Mouse (Mus musculus): ENCODE results near the gene Gm45618. TPM values are rescaled to one million over a fixed set of nuclear protein-coding genes. Genes with fewer than 3 reads are reported as not detected.

Gene Gm45618
- total RNA-seq, 2 experiments from 2014 or later = not detected

Other genes with a start within 250 kb of the Gm45618 start
- 10 to 100 TPM; 28.9 to 29.3 TPM for gene Tollip, start 202.2 kb downstream of the Gm45618 start, total RNA-seq (2021)
- gene Brsk2, start 171.0 kb downstream of the Gm45618 start, total RNA-seq (2021) = 1 to 10 TPM in 1 of 2 experiments, under 1 TPM in 1; 0.85 to 1.1 TPM
- gene Mob2, start 59.7 kb downstream of the Gm45618 start, total RNA-seq (2021) = 10 to 100 TPM; 30.1 to 36.7 TPM
- gene Dusp8, start 24.9 kb downstream of the Gm45618 start, total RNA-seq (2021) = 10 to 100 TPM; 16.8 to 17.3 TPM
- not detected for gene Gm39115, start 15.3 kb upstream of the Gm45618 start, total RNA-seq (2021)
- not detected for gene Gm45337, start 23.9 kb upstream of the Gm45618 start, total RNA-seq (2021)
- not detected for gene Gm29735, start 36.4 kb upstream of the Gm45618 start, total RNA-seq (2021)
- gene Gm4553, start 45.0 kb upstream of the Gm45618 start, total RNA-seq (2021) = not detected
- not detected for gene Krtap5-2, start 55.3 kb upstream of the Gm45618 start, total RNA-seq (2021)
- not detected for gene Gm10153, start 69.7 kb upstream of the Gm45618 start, total RNA-seq (2021)
- not detected for gene Krtap5-3, start 80.6 kb upstream of the Gm45618 start, total RNA-seq (2021)
- not detected for gene Gm7579, start 91.1 kb upstream of the Gm45618 start, total RNA-seq (2021)
- not detected for gene Krtap5-5, start 109.2 kb upstream of the Gm45618 start, total RNA-seq (2021)
- gene Gm40460, start 120.3 kb upstream of the Gm45618 start, total RNA-seq (2021) = not detected
- gene Gm2431, start 137.6 kb upstream of the Gm45618 start, total RNA-seq (2021) = not detected
- not detected for gene Gm4559, start 153.6 kb upstream of the Gm45618 start, total RNA-seq (2021)
- gene Krtap5-1, start 176.4 kb upstream of the Gm45618 start, total RNA-seq (2021) = not detected
- not detected for gene Krtap5-4, start 182.8 kb upstream of the Gm45618 start, total RNA-seq (2021)